Mouse (Mus musculus): ENCODE measurements around the gene Ufd1. TPM values are rescaled to one million over a fixed set of nuclear protein-coding genes. Genes with fewer than 3 reads are reported as not detected.
"Not testable (repeated sequence)": the region's sequence is repeated elsewhere in the genome, so short reads cannot be mapped to it uniquely, and the experiment has no call there.

Ufd1 gene
- polyA plus RNA-seq, 1 experiment from 2014 or later = 100 TPM

DNA sequence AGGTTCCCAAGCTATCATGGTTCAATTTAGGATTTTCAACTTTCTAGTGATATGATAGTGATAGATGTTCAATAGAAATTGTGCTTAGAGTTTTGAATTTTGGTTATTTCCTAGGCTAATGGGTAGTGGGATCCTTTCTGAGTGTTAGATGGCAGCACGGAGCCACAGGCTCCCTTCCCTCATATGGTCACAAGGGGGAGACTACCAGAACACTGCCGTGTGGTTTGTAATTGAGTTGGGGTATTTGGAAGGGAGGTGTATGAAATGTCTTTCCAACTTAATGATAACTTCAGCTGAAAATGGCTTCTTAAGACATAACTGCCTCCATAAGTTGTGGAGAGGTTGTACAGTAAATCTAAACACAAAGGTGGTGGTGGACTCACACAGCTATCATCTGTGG is 21.9 kb downstream of the Ufd1 start:
- no peak for ATAC-seq
- WGBS = 65% methylated on average over 2 of the region's 2 CpGs
- Histone ChIP-seq H3K27ac (ENCODE audit: low read depth, low read length) (no peak overlapping the region), H3K4me2 (ENCODE audit: low read length) (no peak overlapping the region), H3K36me3 (ENCODE audit: control insufficient read depth, insufficient read depth, low read length) (peaks cover 31% of the 10 kb centered on the region), H3K9me3 (ENCODE audit: control insufficient read depth, low read length) (no peaks in the 10 kb centered on the region), H3K27me3 (replicated peaks; ENCODE audit: control insufficient read depth, insufficient read depth, low read length) (no peaks in the 10 kb centered on the region), H3K4me3 (ENCODE audit: low read length) (no peak overlapping the region), H3K9ac (ENCODE audit: low read depth, low read length) (no peak overlapping the region), H3K4me1 (ENCODE audit: control insufficient read depth, insufficient read depth, low read depth, low read length) (no peaks in the 10 kb centered on the region)

DNA sequence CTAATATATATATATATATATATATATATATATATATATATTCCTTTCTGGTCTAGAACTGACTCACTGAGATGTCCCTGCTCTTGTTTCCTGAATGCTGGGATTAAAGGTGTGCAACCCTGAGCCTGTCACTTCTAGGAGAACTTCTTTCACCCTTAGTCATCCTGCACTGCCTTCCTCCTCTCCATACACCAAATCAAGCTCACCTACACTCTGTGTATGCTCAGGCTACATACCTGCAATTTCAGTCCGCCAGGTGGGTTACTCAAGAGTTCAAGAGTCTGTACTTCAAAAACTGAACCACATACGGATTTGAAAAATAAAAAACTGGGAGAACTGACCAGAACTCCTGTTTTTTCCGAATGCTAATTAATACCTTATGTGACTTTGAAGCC is 24.5 kb downstream of the Ufd1 start:
- H3K27me3 ChIP-seq (replicated peaks; ENCODE audit: control insufficient read depth, insufficient read depth, low read length) = no peaks in the 10 kb centered on the region
- H3K9me3 ChIP-seq (ENCODE audit: control insufficient read depth, low read length) = no peaks in the 10 kb centered on the region
- no peak overlapping the region for H3K9ac ChIP-seq (ENCODE audit: low read depth, low read length)
- peak; percentile 55 for ATAC-seq
- WGBS = 25% methylated on average over 3 of the region's 3 CpGs
- peaks cover 25% of the 10 kb centered on the region for H3K36me3 ChIP-seq (ENCODE audit: control insufficient read depth, insufficient read depth, low read length)
- H3K4me3 ChIP-seq (ENCODE audit: low read length) = peak overlapping the region; percentile 59
- no peaks in the 10 kb centered on the region for H3K4me1 ChIP-seq (ENCODE audit: control insufficient read depth, insufficient read depth, low read depth, low read length)
- H3K4me2 ChIP-seq (ENCODE audit: low read length) = peak overlapping the region; percentile 61
- no peak overlapping the region for H3K27ac ChIP-seq (ENCODE audit: low read depth, low read length)

DNA sequence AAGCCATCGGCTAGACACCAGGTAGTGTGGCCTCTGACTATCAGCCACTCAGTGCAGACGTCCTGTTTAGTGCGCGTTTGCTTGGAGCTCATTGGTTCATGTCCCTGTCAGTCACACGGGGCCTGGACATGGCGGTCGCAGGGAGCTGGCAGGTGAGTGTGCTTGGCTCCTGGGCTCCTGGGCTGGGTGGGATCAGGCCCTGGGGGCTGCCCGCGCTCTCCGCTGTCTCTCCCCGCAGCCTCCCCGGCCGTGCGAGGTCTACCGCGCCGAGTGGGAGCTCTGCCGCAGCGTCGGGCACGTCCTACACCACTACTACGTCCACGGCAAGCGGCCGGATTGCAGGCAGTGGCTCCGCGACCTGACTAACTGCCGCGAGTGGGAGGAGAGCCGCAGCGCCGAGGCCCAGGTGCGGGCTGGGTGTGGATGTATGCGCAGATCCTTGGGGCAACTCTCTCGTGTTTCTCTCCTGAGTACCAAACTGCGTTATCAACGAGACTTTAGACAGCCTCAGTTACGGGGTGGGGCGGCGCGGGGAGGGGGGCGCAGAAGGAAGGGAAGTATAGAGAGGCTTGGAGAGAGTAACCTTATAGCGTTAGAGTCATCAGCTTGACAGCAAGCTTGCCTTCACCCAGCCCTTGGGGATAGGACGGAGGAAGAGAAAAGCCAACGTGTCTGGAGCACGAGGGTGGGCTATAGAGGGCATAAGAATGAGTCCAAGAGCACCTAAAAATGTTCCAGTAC is 25.1 kb downstream of the Ufd1 start, which contains the start of the genes 2510002D24Rik and Gm28539:
TSS of gene 2510002D24Rik (plus strand) at position 111 of the 741 bp plus-strand sequence.
TSS of gene Gm28539 (plus strand) at position 117 of the 741 bp plus-strand sequence.
- Histone ChIP-seq H3K9ac (ENCODE audit: low read depth, low read length) (peak within 1 kb of the TSS; percentile 76), H3K4me1 (ENCODE audit: control insufficient read depth, insufficient read depth, low read depth, low read length) (no peaks in the 10 kb centered on the region), H3K9me3 (ENCODE audit: control insufficient read depth, low read length) (no peaks in the 10 kb centered on the region), H3K4me2 (ENCODE audit: low read length) (peak within 1 kb of the TSS; percentile 61), H3K27me3 (replicated peaks; ENCODE audit: control insufficient read depth, insufficient read depth, low read length) (no peaks in the 10 kb centered on the region), H3K4me3 (ENCODE audit: low read length) (peak within 1 kb of the TSS; percentile 59), H3K27ac (ENCODE audit: low read depth, low read length) (peak within 1 kb of the TSS; percentile 84), H3K36me3 (ENCODE audit: control insufficient read depth, insufficient read depth, low read length) (peaks cover 22% of the 10 kb centered on the region)
- ATAC-seq = peak; percentile 99
- under 1% methylated on average over 46 of the region's 46 CpGs for WGBS

DNA sequence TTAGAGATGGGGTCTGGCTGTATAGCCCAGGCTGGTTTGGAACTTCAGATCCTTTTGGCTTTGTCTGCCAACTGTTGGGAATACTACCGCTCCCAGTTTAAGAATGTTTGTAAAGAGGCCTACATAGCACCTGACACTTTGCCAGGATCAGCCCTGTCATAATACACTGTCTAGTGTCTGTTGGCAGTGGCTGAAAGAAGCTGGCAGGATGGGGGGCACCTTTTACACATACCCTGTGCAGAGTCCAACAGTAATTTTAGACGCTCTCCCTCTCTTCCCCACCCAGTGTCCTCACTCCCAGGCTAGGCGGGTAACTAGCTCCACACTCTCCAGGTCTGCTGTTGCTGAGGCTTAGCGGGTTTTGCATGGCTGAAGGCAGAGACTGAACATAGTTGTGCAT is 26.8 kb downstream of the Ufd1 start:
- no peak overlapping the region for H3K9ac ChIP-seq (ENCODE audit: low read depth, low read length)
- ATAC-seq = no peak

DNA sequence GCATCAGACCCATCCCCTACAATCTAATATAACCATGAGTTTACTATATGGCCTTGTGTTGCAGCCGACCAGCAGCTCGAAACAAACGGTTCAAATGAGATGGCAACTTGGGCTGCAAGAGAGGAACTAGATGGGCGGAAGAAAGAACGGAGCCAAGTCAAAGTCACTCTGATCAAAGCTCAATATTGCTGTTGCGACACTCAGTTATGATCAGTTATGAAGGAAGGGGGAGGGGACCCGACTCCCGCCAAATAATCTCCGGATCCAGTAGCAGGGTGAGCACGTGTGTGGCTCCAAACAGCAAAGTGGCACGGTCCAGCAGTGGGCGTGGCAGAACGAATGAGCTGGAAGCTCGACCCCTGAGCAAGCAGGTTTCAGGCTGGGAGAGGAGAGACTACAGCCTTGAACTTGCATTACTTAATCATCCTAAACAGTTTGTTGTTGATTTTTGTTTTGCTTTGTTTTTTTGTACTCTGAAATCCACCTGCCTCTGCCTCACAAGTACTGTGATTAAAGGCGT is 34.8 kb downstream of the Ufd1 start:
- H3K27me3 ChIP-seq (replicated peaks; ENCODE audit: control insufficient read depth, insufficient read depth, low read length) = no peaks in the 10 kb centered on the region
- H3K36me3 ChIP-seq (ENCODE audit: control insufficient read depth, insufficient read depth, low read length) = no peaks in the 10 kb centered on the region
- no peak overlapping the region for H3K27ac ChIP-seq (ENCODE audit: low read depth, low read length)
- H3K4me1 ChIP-seq (ENCODE audit: control insufficient read depth, insufficient read depth, low read depth, low read length) = no peaks in the 10 kb centered on the region
- no peak overlapping the region for H3K9ac ChIP-seq (ENCODE audit: low read depth, low read length)
- ATAC-seq = no peak
- WGBS = 90% methylated on average over 15 of the region's 15 CpGs
- no peak overlapping the region for H3K4me2 ChIP-seq (ENCODE audit: low read length)
- H3K4me3 ChIP-seq (ENCODE audit: low read length) = no peak overlapping the region
- no peaks in the 10 kb centered on the region for H3K9me3 ChIP-seq (ENCODE audit: control insufficient read depth, low read length)

More for the DNA sequence above, 26.8 kb downstream of the Ufd1 start:
- Histone ChIP-seq H3K9me3 (ENCODE audit: control insufficient read depth, low read length) (no peaks in the 10 kb centered on the region), H3K4me2 (ENCODE audit: low read length) (no peak overlapping the region), H3K27ac (ENCODE audit: low read depth, low read length) (no peak overlapping the region), H3K36me3 (ENCODE audit: control insufficient read depth, insufficient read depth, low read length) (peaks cover 15% of the 10 kb centered on the region), H3K4me1 (ENCODE audit: control insufficient read depth, insufficient read depth, low read depth, low read length) (no peaks in the 10 kb centered on the region), H3K27me3 (replicated peaks; ENCODE audit: control insufficient read depth, insufficient read depth, low read length) (no peaks in the 10 kb centered on the region), H3K4me3 (ENCODE audit: low read length) (no peak overlapping the region)
- 88% methylated on average over 4 of the region's 4 CpGs for WGBS

DNA sequence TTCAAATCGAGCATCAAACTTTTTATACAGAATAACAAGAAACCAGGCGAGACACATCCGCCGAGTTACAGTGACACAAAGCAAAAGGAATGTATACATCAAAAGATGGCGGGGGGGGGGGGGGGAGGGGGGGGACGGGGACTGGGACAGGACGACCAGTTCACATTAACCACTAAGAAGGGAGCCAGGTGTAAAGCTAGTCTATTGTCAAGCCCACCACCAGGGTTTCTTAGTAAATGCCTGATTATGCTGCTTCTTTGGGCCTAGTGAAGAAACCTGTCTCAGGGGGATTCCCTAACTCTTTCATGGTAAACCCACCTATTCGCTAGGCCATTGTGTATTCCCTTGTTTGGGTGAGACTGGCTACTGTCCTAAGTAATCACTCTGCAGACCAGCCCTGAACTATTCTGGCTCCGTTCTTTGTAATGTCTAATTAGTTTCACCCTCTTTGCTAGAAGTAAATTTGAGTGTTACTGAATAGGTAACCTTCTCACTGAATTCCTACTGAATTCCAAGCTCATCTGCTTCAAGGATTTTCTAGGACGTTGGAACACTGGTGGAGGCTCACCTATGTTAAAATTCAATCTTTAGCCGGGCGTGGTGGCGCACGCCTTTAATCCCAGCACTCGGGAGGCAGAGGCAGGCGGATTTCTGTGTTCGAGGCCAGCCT is 38.1 kb downstream of the Ufd1 start:
- not testable (repeated sequence) for H3K36me3 ChIP-seq (ENCODE audit: control insufficient read depth, insufficient read depth, low read length); H3K27ac ChIP-seq (ENCODE audit: low read depth, low read length); H3K9me3 ChIP-seq (ENCODE audit: control insufficient read depth, low read length); H3K4me2 ChIP-seq (ENCODE audit: low read length); H3K9ac ChIP-seq (ENCODE audit: low read depth, low read length); H3K27me3 ChIP-seq (replicated peaks; ENCODE audit: control insufficient read depth, insufficient read depth, low read length); H3K4me3 ChIP-seq (ENCODE audit: low read length); ATAC-seq; H3K4me1 ChIP-seq (ENCODE audit: control insufficient read depth, insufficient read depth, low read depth, low read length)
- 85% methylated on average over 17 of the region's 17 CpGs for WGBS

DNA sequence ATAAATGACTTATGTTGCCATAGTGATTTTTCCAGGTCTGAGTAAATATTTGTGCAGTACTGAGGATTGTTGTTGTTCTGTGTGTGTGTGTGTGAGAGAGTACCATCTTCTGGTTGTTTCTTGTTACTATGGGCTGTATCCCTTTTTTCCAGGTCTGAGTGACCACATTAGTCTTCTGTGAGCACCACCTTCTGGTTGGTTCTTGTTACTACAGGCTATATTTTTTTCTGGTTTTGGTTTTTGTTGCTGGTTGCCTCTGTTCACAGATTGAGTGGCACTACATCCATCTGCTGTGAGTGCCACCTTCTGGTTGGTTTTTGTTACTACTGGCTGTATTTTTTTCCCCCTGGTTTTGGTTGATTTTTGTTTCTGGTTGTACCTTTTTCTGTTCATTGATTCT is 47.0 kb downstream of the Ufd1 start:
- no peak overlapping the region for H3K9ac ChIP-seq (ENCODE audit: low read depth, low read length)
- no peaks in the 10 kb centered on the region for H3K4me1 ChIP-seq (ENCODE audit: control insufficient read depth, insufficient read depth, low read depth, low read length)
- no peaks in the 10 kb centered on the region for H3K36me3 ChIP-seq (ENCODE audit: control insufficient read depth, insufficient read depth, low read length)
- H3K27me3 ChIP-seq (replicated peaks; ENCODE audit: control insufficient read depth, insufficient read depth, low read length) = no peaks in the 10 kb centered on the region
- no peak overlapping the region for H3K4me2 ChIP-seq (ENCODE audit: low read length)
- no peak overlapping the region for H3K4me3 ChIP-seq (ENCODE audit: low read length)
- no peaks in the 10 kb centered on the region for H3K9me3 ChIP-seq (ENCODE audit: control insufficient read depth, low read length)
- no peak overlapping the region for H3K27ac ChIP-seq (ENCODE audit: low read depth, low read length)
- peak; percentile 69; the same call in 1 of the 2 replicates for ATAC-seq

DNA sequence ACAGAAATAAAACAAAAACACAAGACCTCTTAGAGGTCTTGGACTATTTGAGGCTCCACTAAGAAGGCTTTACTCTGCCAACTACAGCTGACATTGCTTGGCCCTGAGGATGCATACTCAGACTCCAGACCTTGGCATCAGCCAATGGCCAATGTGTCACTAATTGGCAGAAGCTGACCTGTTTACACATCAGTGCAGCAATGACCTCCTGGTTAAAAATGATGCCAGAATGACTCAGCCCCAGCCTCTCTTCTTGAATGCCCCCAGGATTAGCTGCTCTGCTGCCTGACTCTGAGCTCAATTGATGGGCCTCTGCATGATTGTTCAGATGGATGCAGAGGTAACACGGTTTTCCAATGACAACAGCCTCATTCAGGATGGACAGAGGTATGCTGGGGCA is 48.6 kb downstream of the Ufd1 start:
- H3K27ac ChIP-seq (ENCODE audit: low read depth, low read length) = no peak overlapping the region
- no peak overlapping the region for H3K4me2 ChIP-seq (ENCODE audit: low read length)
- H3K36me3 ChIP-seq (ENCODE audit: control insufficient read depth, insufficient read depth, low read length) = no peaks in the 10 kb centered on the region
- WGBS = 59% methylated on average over 1 of the region's 1 CpGs
- no peaks in the 10 kb centered on the region for H3K9me3 ChIP-seq (ENCODE audit: control insufficient read depth, low read length)
- H3K4me3 ChIP-seq (ENCODE audit: low read length) = no peak overlapping the region
- ATAC-seq = no peak
- H3K27me3 ChIP-seq (replicated peaks; ENCODE audit: control insufficient read depth, insufficient read depth, low read length) = no peaks in the 10 kb centered on the region
- no peaks in the 10 kb centered on the region for H3K4me1 ChIP-seq (ENCODE audit: control insufficient read depth, insufficient read depth, low read depth, low read length)
- no peak overlapping the region for H3K9ac ChIP-seq (ENCODE audit: low read depth, low read length)

DNA sequence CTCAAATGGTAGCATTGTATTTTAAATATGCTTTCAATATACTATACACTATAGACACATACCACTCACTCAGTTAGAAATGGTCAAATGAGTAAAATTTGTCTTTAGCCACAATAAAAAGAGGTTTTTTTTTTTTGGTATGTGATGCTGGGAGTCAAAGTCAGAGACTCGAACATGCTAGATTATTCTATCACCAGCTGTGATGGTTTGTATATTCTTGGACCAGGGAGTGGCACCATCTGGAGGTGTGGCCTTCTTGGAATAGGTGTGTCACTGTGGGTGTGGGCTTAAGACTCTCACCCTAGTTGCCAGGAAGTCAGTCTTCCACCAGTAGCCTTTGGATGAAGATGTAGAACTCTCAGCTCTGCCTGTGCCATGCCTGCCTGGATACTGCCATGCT is 58.9 kb downstream of the Ufd1 start:
- not testable (repeated sequence) for H3K4me1 ChIP-seq (ENCODE audit: control insufficient read depth, insufficient read depth, low read depth, low read length); H3K27ac ChIP-seq (ENCODE audit: low read depth, low read length); H3K27me3 ChIP-seq (replicated peaks; ENCODE audit: control insufficient read depth, insufficient read depth, low read length); H3K4me3 ChIP-seq (ENCODE audit: low read length); H3K9me3 ChIP-seq (ENCODE audit: control insufficient read depth, low read length); H3K4me2 ChIP-seq (ENCODE audit: low read length); H3K9ac ChIP-seq (ENCODE audit: low read depth, low read length); ATAC-seq
- WGBS = 93% methylated on average over 1 of the region's 1 CpGs
- H3K36me3 ChIP-seq (ENCODE audit: control insufficient read depth, insufficient read depth, low read length) = peaks cover 22% of the 10 kb centered on the region

Measured in hindbrain, embryonic 16.5 days (tissue).